Mouse (Mus musculus) heart, postnatal 0 days (tissue): ENCODE measurements at regions not wholly inside any gene's neighbourhood (a gene's known extent, or its start where the extent isn't known, plus 50 kb on each side); places are given as distances from the start of the nearest gene placed in this dataset.

ENCODE experiments used
- CTCF ChIP-seq: IDR thresholded peaks from 2 replicates; pipeline ENCODE4 v1.5.1; 2016; ENCODE audit warnings: antibody characterized with exemption, control low read depth, low read depth
- EP300 ChIP-seq: IDR thresholded peaks from 2 replicates; pipeline ENCODE4 v1.6.1; 2016; ENCODE audit warnings: antibody characterized with exemption, low read depth

- TF ChIP-seq CTCF: no peak
- no peak for TF ChIP-seq EP300
Measured at GRCm38 (mm10) chr2:51267662-51268061, 118.8 kb upstream of the Rnd3 start.
